Mouse (Mus musculus) adrenal gland, adult 10 weeks (tissue): ENCODE measurements around the gene Pex26. TPM values are rescaled to one million over a fixed set of nuclear protein-coding genes. Genes with fewer than 3 reads are reported as not detected.

ENCODE experiments used
- polyA plus RNA-seq: library from polyadenylated mRNA; stranded (reverse); fragments of 350-450 nt; fragmentation: Illumina TruSeq; extraction: RNeasy Lipid Tissue Mini Kit (QIAGEN cat#74804); gene quantifications from one replicate; pipeline ENCODE4 v1.2.3, GENCODE M21; 2014; ENCODE audit warnings: low read depth, low replicate concordance

Pex26 gene
- 2.3 TPM for polyA plus RNA-seq

GRCm38 (mm10) chr6:121183414-121184173 lies at the start of gene Pex26:
Gene Pex26, plus strand, starts transcription at chr6:121183667.

GRCm38 (mm10) chr6:121210149-121210925 lies 26.9 kb downstream of the Pex26 start, which contains the start of gene Tuba8:
Gene Tuba8, plus strand, starts transcription at chr6:121210696.

GRCm38 (mm10) chr6:121245127-121246036 lies 61.9 kb downstream of the Pex26 start, which contains the start of gene Usp18:
Gene Usp18, plus strand, starts transcription at chr6:121245906.

Other genes starting within 250 kb of the Pex26 start
- 7.3 TPM for gene Mical3, start 52.7 kb upstream of the Pex26 start, polyA plus RNA-seq
- gene Tuba8, start 27.0 kb downstream of the Pex26 start, polyA plus RNA-seq: 1.1 TPM
- gene Usp18, start 62.2 kb downstream of the Pex26 start, polyA plus RNA-seq: 6.5 TPM
- gene Slc6a13, start 116.6 kb downstream of the Pex26 start, polyA plus RNA-seq: not detected
- gene Slc6a12, start 159.4 kb downstream of the Pex26 start, polyA plus RNA-seq: not detected